Mouse (Mus musculus): Measurements from ENCODE around the gene Fgf6.

- no peak for TF ChIP-seq CTCF (IDR thresholded peaks at IDR 0.05; ENCODE audit: low read depth, low read length)
- no peak for TF ChIP-seq POLR2A (IDR thresholded peaks at IDR 0.05; ENCODE audit: borderline replicate concordance, low read depth, low read length)
These were observed 19.0 kb upstream of the Fgf6 start for GRCm38 (mm10) chr6:126996399-126996798.
